Comparison of ENCODE assay signal across 13 mouse cellular contexts in the genomic region with DNA sequence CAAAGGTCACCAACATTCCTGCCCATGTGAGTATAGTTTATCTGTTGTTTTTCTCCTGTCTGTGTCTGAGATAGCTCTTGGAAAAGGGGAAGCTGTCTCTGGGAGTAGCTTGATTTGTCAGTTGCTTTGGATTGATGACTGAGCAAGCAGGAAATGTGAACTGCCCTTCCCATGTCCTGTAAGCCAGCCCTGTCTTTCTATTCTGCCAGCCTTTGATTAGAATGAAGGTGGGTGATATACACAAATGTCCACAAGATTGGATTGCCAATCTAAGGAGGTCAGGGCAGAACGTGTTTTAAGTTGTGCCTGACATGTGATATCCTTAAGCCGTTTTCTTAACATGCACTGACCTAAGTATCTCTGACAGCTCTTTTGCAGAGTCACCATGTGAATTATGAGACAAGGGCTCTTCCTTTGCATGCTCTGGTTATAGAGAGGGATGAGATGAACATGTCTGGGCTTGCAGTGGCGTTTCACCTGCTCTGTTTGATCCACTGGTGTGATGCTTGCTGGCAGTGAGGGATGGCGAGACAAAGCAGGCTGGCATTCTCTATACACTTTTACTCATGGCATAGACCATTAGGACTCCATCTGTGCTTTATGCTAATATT.
DNase-seq lines count a peak whose midpoint lies in the region; ATAC-seq and TF ChIP-seq lines count a peak whose summit lies in the region.
"Had no signal": no experiment of that assay in that cellular context is flagged by ENCODE, and none has a peak within 500 bp of the region (broad histone marks: within the 10 kb centered on the region; RNA-seq: fewer than 3 reads in every experiment).

No protein-coding gene starts in this region.

- peak; percentile 9; the same call in 1 of the 2 replicates for ATAC-seq in midbrain, embryonic 12.5 days (ENCODE audit: low FRiP score, low read depth)
- ATAC-seq in granulocyte monocyte progenitor cell, adult 5-6 weeks (replicated peaks; ENCODE audit: poor library complexity, severe bottlenecking) = peak; percentile 57

- H3K9me3 ChIP-seq in midbrain, embryonic 12.5 days = no peaks in the 10 kb centered on the region
- no peaks in the 10 kb centered on the region for H3K9me3 ChIP-seq in midbrain, embryonic 10.5 days (replicated peaks)
- H3K9me3 ChIP-seq: embryonic facial prominence, embryonic 13.5 days; limb, embryonic 12.5 days; stomach, embryonic 15.5 days had no signal

- peaks cover 7% of the 10 kb centered on the region; the same call in 1 of the 2 replicates for H3K4me1 ChIP-seq in midbrain, embryonic 12.5 days
- H3K4me1 ChIP-seq in midbrain, embryonic 10.5 days = peaks cover 5% of the 10 kb centered on the region; the same call in 1 of the 2 replicates
- H3K4me1 ChIP-seq: stomach, embryonic 15.5 days had no signal

- no peak overlapping the region for H3K9ac ChIP-seq in midbrain, embryonic 12.5 days (replicated peaks)
- H3K9ac ChIP-seq: embryonic facial prominence, embryonic 13.5 days; limb, embryonic 12.5 days; stomach, embryonic 15.5 days had no signal

- WGBS in midbrain, embryonic 12.5 days = 75% methylated on average over 4 of the region's 4 CpGs
- 75% methylated on average over 4 of the region's 4 CpGs for WGBS in midbrain, embryonic 10.5 days

- no peak for DNase-seq in gastrocnemius, adult 2 months
- no peak for DNase-seq in gastrocnemius, postnatal 36 days
- no peak for DNase-seq in midbrain, embryonic 10.5 days (ENCODE audit: low spot score)
- DNase-seq in mesoderm, embryonic 11.5 days (ENCODE audit: low read depth, low spot score) = peak; percentile 34
- no peak for DNase-seq in heart, postnatal 4 days
- DNase-seq in cerebellum, postnatal 14 days = no peak
- DNase-seq: adrenal gland, postnatal 36 days; heart, postnatal 14 days had no signal

- no peak for TF ChIP-seq CTCF in gastrocnemius, adult 2 months (IDR thresholded peaks at IDR 0.05)

- H3K27ac ChIP-seq in gastrocnemius, adult 2 months = peak overlapping the region; percentile 74
- no peak overlapping the region; the same call in 1 of the 2 replicates for H3K27ac ChIP-seq in midbrain, embryonic 12.5 days (replicated peaks)
- H3K27ac ChIP-seq in midbrain, embryonic 10.5 days (replicated peaks) = no peak overlapping the region
- H3K27ac ChIP-seq: embryonic facial prominence, embryonic 13.5 days; limb, embryonic 12.5 days; stomach, embryonic 15.5 days had no signal

- peak overlapping the region; percentile 2 for H3K4me3 ChIP-seq in gastrocnemius, adult 2 months
- H3K4me3 ChIP-seq in midbrain, embryonic 12.5 days = no peak overlapping the region
- H3K4me3 ChIP-seq in midbrain, embryonic 10.5 days = no peak overlapping the region
- H3K4me3 ChIP-seq: embryonic facial prominence, embryonic 13.5 days; limb, embryonic 12.5 days; stomach, embryonic 15.5 days had no signal

- H3K36me3 ChIP-seq in midbrain, embryonic 12.5 days = no peaks in the 10 kb centered on the region
- H3K36me3 ChIP-seq in midbrain, embryonic 10.5 days = no peaks in the 10 kb centered on the region
- H3K36me3 ChIP-seq: embryonic facial prominence, embryonic 13.5 days; limb, embryonic 12.5 days; stomach, embryonic 15.5 days had no signal

- H3K27me3 ChIP-seq in midbrain, embryonic 12.5 days = no peaks in the 10 kb centered on the region
- no peaks in the 10 kb centered on the region for H3K27me3 ChIP-seq in midbrain, embryonic 10.5 days (ENCODE audit: low read depth, poor library complexity, severe bottlenecking)
- H3K27me3 ChIP-seq: embryonic facial prominence, embryonic 13.5 days; limb, embryonic 12.5 days; stomach, embryonic 15.5 days had no signal

- intact Hi-C loops in gastrocnemius, adult 2 months (cut with DNase I) = loop anchor here (5.0 kb wide), 1 partner anchor 63 kb away; no protein-coding TSS in a partner anchor
- intact Hi-C loops in gastrocnemius, postnatal 36 days (cut with DNase I) = no loop called here

- H3K4me2 ChIP-seq in midbrain, embryonic 12.5 days (replicated peaks) = no peak overlapping the region
- H3K4me2 ChIP-seq: embryonic facial prominence, embryonic 13.5 days; limb, embryonic 12.5 days; stomach, embryonic 15.5 days had no signal
